Mouse (Mus musculus): ENCODE results near the gene Cryba4. TPM values are rescaled to one million over a fixed set of nuclear protein-coding genes. Genes with fewer than 3 reads are reported as not detected.

Cryba4 gene
- polyA plus RNA-seq, 1 experiment from 2014 or later, result 1.3 TPM

DNA sequence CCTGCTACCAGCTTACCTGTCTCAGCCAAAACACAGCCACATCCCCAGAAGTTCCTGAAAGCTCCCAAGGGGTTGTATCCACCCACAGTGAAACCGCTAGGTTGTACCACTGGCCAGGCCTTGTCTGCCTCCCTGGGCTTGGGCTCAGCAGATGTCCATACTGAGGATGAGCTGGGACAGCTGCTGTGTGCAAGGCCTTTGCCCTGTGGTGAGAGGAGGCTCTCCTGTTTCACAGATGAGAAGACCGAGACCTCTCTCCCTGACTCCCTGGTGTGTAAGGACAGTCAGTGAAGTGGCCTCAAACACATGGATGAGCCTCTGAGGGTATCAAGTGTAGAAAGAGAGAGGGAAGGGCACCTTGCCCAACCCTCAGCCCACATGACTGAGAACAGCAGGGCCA, 35.3 kb upstream of the Cryba4 start:
- Histone ChIP-seq H3K27ac (ENCODE audit: low read depth, low read length) (no peak overlapping the region), H3K4me1 (ENCODE audit: control insufficient read depth, insufficient read depth, low read depth, low read length) (no peaks in the 10 kb centered on the region)
- 95% methylated on average over 2 of the region's 2 CpGs for WGBS

DNA sequence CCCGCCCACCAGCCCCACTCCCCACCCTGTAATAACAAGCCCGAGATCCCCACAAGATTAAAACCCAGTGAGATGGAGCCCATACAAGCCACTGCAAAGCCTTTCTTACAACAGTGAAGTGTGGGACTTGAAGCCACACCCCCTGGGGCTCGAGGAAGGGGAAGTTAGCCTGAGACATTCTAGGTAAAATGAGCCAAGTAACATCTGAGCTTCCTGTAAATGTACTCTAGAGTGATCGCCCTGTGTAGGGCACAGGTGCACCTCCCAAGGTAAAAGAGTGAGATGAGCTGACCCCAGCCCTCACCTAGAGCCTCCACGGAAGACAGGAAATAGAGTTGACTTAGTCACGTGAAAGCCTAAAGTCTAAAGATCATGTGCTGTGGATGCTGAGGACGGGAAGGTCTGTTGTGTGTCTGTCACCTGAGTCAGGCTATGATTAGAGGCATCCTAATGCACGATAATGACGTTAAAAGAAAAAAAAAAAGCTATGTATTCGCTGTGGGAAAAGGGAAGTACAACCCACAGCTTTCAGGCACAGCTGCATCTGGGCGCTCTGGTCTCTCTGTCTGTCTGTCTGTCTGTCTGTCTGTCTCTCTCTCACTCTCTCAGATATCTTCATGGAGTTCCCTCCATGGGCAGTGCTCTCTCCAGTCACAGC, 34.8 kb upstream of the Cryba4 start:
- no peak overlapping the region for H3K4me2 ChIP-seq (ENCODE audit: low read length)
- no peak overlapping the region for H3K9ac ChIP-seq (ENCODE audit: low read depth, low read length)
- H3K4me3 ChIP-seq (ENCODE audit: low read length), result no peak overlapping the region
- H3K27ac ChIP-seq (ENCODE audit: low read depth, low read length), result no peak overlapping the region
- no peaks in the 10 kb centered on the region for H3K9me3 ChIP-seq (ENCODE audit: control insufficient read depth, low read length)
- no peaks in the 10 kb centered on the region for H3K27me3 ChIP-seq (replicated peaks; ENCODE audit: control insufficient read depth, insufficient read depth, low read length)
- ATAC-seq, result no peak
- WGBS, result 86% methylated on average over 11 of the region's 11 CpGs
- no peaks in the 10 kb centered on the region for H3K36me3 ChIP-seq (ENCODE audit: control insufficient read depth, insufficient read depth, low read length)
- 0 out of 2 replicates have a peak, but pooled peaks cover 2% of the 10 kb centered on the region for H3K4me1 ChIP-seq (ENCODE audit: control insufficient read depth, insufficient read depth, low read depth, low read length)

More for the DNA sequence above, 35.3 kb upstream of the Cryba4 start:
- no peak for ATAC-seq
- Histone ChIP-seq H3K9me3 (ENCODE audit: control insufficient read depth, low read length) (no peaks in the 10 kb centered on the region), H3K36me3 (ENCODE audit: control insufficient read depth, insufficient read depth, low read length) (no peaks in the 10 kb centered on the region), H3K27me3 (replicated peaks; ENCODE audit: control insufficient read depth, insufficient read depth, low read length) (no peaks in the 10 kb centered on the region), H3K4me3 (ENCODE audit: low read length) (no peak overlapping the region), H3K4me2 (ENCODE audit: low read length) (no peak overlapping the region), H3K9ac (ENCODE audit: low read depth, low read length) (no peak overlapping the region)

DNA sequence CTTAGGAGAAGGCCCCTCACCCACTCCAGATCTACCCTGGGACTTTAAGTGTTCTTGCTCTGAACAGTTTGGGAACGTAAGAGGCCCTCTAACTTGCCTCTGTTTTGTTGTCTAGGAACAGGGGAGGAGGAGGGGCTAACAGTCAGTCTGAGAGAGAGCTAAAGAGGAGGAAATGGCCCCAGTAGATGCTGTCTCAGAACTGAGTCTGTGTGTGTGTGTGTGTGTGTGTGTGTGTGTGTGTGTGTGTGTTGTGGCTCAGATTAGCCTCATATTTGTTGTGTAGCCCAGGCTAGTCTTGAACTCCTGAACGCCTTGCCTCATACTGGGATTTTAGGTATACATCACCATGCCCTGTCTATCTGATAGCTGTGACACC, 34.3 kb upstream of the Cryba4 start:
- Histone ChIP-seq H3K9ac (ENCODE audit: low read depth, low read length) (no peak overlapping the region), H3K27ac (ENCODE audit: low read depth, low read length) (no peak overlapping the region), H3K9me3 (ENCODE audit: control insufficient read depth, low read length) (no peaks in the 10 kb centered on the region), H3K4me2 (ENCODE audit: low read length) (no peak overlapping the region), H3K36me3 (ENCODE audit: control insufficient read depth, insufficient read depth, low read length) (no peaks in the 10 kb centered on the region), H3K27me3 (replicated peaks; ENCODE audit: control insufficient read depth, insufficient read depth, low read length) (no peaks in the 10 kb centered on the region), H3K4me3 (ENCODE audit: low read length) (no peak overlapping the region), H3K4me1 (ENCODE audit: control insufficient read depth, insufficient read depth, low read depth, low read length) (0 out of 2 replicates have a peak, but pooled peaks cover 2% of the 10 kb centered on the region)
- 86% methylated on average over 2 of the region's 2 CpGs for whole genome bisulfite sequencing
- ATAC-seq, result no peak

DNA sequence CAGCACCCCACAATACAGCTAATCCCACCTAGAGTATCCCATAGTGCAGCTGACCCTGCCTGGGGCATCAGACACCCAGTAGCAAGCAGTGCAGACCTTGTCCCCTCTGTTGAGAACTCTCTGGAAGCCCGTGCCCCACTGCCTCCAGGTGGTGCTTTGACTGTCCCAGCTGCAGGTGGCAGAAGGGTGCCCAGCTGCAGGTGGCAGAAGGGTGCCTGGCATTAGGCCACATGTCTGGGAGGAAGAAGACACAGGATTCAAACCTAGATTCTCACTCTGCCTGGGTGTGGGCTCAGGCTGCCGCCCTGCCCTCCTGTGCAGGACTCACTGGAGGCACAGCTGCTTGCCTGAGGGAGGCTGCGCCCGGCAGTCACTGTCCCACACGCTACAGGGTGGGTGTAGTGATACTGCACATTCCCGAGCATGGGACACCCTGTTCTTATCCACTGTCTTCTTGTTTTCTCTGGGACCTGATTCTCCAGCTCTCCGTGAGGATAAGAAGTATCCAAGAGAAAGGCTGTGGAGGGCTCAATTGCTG, 33.3 kb upstream of the Cryba4 start:
- no peak overlapping the region for H3K9ac ChIP-seq (ENCODE audit: low read depth, low read length)
- no peak for ATAC-seq
- H3K9me3 ChIP-seq (ENCODE audit: control insufficient read depth, low read length), result no peaks in the 10 kb centered on the region
- H3K4me2 ChIP-seq (ENCODE audit: low read length), result no peak overlapping the region
- H3K4me1 ChIP-seq (ENCODE audit: control insufficient read depth, insufficient read depth, low read depth, low read length), result 0 out of 2 replicates have a peak, but pooled peaks cover 2% of the 10 kb centered on the region
- WGBS, result 90% methylated on average over 7 of the region's 7 CpGs
- H3K27me3 ChIP-seq (replicated peaks; ENCODE audit: control insufficient read depth, insufficient read depth, low read length), result no peaks in the 10 kb centered on the region
- no peaks in the 10 kb centered on the region for H3K36me3 ChIP-seq (ENCODE audit: control insufficient read depth, insufficient read depth, low read length)
- no peak overlapping the region for H3K4me3 ChIP-seq (ENCODE audit: low read length)
- H3K27ac ChIP-seq (ENCODE audit: low read depth, low read length), result no peak overlapping the region

DNA sequence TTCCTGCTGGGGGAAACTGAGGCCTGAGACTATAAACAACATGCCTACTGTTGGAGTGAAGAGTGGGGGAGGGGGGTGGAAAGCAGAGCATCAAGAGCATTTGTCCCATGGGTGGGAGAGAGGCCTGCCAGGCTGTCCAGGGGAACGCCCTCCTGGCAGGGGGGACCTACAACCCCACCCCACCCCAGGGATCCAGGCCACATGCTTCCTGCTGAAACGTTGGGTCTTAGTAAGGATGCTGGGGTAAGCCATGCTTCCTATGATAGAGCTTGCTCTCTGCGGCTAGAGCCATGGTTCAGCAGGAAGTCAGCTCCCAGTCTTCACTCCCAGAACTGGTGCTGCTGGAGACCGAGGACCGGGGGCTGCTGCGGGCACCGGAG, 31.9 kb upstream of the Cryba4 start:
- no peak for ATAC-seq
- WGBS, result 80% methylated on average over 7 of the region's 7 CpGs
- no peak overlapping the region for H3K9ac ChIP-seq (ENCODE audit: low read depth, low read length)
- H3K27ac ChIP-seq (ENCODE audit: low read depth, low read length), result no peak overlapping the region
- no peaks in the 10 kb centered on the region for H3K36me3 ChIP-seq (ENCODE audit: control insufficient read depth, insufficient read depth, low read length)
- no peaks in the 10 kb centered on the region for H3K9me3 ChIP-seq (ENCODE audit: control insufficient read depth, low read length)
- H3K27me3 ChIP-seq (replicated peaks; ENCODE audit: control insufficient read depth, insufficient read depth, low read length), result no peaks in the 10 kb centered on the region
- H3K4me3 ChIP-seq (ENCODE audit: low read length), result no peak overlapping the region
- H3K4me2 ChIP-seq (ENCODE audit: low read length), result no peak overlapping the region
- peaks cover 6% of the 10 kb centered on the region; the same call in 1 of the 2 replicates for H3K4me1 ChIP-seq (ENCODE audit: control insufficient read depth, insufficient read depth, low read depth, low read length)

DNA sequence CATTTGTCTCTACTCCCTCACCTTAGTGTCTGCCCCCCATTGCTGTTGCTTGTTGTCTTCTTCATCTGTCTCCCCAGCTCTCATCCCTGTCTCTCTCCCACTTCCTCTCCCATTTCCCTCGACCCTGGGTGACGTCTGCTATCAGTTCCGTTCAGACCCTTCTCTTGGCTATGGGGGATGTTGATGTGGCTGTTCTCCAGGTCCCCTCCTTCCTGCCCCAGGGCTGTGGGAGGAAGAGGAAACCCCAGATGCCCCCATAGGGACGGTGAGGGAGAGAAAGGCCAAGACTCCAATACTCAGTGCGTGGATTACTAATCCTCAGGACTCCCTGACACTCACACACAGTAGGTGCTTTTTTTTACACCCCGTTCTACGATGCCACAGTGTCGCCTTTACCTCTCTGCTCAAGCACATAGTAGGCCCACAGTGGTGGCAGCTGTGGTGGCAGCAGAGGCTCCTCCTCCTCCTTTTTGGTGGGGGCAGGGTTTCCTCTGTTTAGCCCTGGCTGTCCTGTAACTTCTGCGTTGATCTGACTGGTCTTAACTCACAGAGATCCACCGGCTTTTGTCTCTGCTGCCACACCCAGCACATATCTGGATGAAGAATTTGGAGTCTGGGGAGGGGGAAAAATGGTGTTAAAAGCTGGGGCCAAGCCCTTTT, 31.4 kb upstream of the Cryba4 start:
- no peaks in the 10 kb centered on the region for H3K9me3 ChIP-seq (ENCODE audit: control insufficient read depth, low read length)
- H3K36me3 ChIP-seq (ENCODE audit: control insufficient read depth, insufficient read depth, low read length), result no peaks in the 10 kb centered on the region
- no peak overlapping the region for H3K4me2 ChIP-seq (ENCODE audit: low read length)
- H3K4me1 ChIP-seq (ENCODE audit: control insufficient read depth, insufficient read depth, low read depth, low read length), result peaks cover 6% of the 10 kb centered on the region; the same call in 1 of the 2 replicates
- ATAC-seq, result no peak
- H3K9ac ChIP-seq (ENCODE audit: low read depth, low read length), result no peak overlapping the region
- no peaks in the 10 kb centered on the region for H3K27me3 ChIP-seq (replicated peaks; ENCODE audit: control insufficient read depth, insufficient read depth, low read length)
- WGBS, result 74% methylated on average over 10 of the region's 10 CpGs
- H3K4me3 ChIP-seq (ENCODE audit: low read length), result no peak overlapping the region
- H3K27ac ChIP-seq (ENCODE audit: low read depth, low read length), result no peak overlapping the region

DNA sequence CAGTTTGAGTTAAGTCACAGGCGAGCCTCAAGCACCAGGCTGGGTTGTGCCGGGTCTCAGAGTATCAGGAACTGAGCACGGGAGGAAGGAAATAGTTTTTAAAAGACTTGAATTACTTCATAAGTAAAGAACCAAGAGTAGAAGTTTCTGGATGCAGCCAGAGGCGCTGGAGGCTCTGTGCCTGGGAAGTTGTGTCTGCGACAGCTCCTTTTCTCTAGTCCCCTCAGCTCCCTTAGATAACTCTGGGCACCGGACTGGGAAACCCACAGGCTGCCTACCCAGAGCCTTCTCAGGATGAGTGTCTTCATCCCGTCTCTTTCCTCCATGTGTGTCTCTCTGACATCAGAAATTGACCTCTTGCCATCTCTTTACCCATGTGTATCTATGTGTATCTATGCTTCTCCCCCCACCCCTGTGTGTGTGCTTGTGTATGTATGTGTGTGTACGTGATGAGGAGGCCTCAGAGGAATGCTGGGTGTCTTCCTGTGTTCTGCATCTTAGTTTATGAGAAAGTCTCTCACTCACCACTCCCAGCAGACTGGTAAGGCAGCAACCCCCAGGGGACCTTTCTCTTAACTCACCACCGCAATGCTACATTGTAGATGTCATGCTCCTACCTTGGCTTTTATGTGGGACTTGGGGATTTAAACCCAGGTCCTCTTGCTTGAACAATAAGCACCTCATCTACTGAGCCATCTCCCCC, 30.6 kb upstream of the Cryba4 start:
- Histone ChIP-seq H3K4me3 (ENCODE audit: low read length) (no peak overlapping the region), H3K27ac (ENCODE audit: low read depth, low read length) (no peak overlapping the region), H3K9me3 (ENCODE audit: control insufficient read depth, low read length) (no peaks in the 10 kb centered on the region), H3K36me3 (ENCODE audit: control insufficient read depth, insufficient read depth, low read length) (no peaks in the 10 kb centered on the region), H3K9ac (ENCODE audit: low read depth, low read length) (no peak overlapping the region), H3K4me2 (ENCODE audit: low read length) (no peak overlapping the region), H3K27me3 (replicated peaks; ENCODE audit: control insufficient read depth, insufficient read depth, low read length) (no peaks in the 10 kb centered on the region), H3K4me1 (ENCODE audit: control insufficient read depth, insufficient read depth, low read depth, low read length) (peaks cover 9% of the 10 kb centered on the region; the same call in 1 of the 2 replicates)
- 80% methylated on average over 9 of the region's 9 CpGs for WGBS
- ATAC-seq, result no peak

DNA sequence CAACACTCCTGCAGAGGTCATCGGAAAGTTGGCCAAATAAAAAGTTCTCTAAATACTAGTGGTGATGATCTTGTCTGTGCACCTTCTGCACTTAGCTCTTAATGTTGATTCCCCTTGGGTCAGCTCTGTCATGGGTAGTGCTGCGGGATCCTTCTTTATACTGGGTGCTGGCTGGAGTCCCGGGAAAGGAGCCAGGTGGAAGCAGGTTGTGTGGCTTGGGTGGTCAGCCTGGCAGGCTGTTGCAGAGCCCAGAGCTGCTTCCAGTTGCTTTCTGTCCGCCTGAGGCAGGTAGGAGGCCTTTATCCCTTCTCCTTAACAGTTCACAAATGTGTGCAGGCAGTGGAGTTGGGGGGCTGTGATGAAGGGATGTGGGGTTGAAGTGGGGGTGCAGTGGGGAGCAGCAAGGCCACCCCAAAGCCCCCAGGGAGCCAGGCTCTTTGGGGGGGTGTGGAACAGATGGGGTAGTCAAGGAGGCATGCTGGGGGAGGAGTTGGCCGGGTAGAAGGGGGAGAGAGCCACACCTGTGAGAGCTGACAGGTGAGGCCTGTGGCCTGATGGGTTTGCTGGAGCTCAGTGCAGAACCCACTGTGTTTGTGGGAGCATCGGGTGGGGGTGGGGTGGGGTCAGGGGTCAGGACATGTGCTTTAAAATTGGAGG, 29.9 kb upstream of the Cryba4 start:
- H3K27me3 ChIP-seq (replicated peaks; ENCODE audit: control insufficient read depth, insufficient read depth, low read length), result no peaks in the 10 kb centered on the region
- WGBS, result 74% methylated on average over 6 of the region's 6 CpGs
- H3K4me3 ChIP-seq (ENCODE audit: low read length), result no peak overlapping the region
- H3K27ac ChIP-seq (ENCODE audit: low read depth, low read length), result no peak overlapping the region
- H3K4me2 ChIP-seq (ENCODE audit: low read length), result no peak overlapping the region
- ATAC-seq, result no peak
- H3K9ac ChIP-seq (ENCODE audit: low read depth, low read length), result 0 out of 2 replicates have a peak overlapping the region, but pooled peaks have one; percentile 11
- H3K9me3 ChIP-seq (ENCODE audit: control insufficient read depth, low read length), result no peaks in the 10 kb centered on the region
- H3K36me3 ChIP-seq (ENCODE audit: control insufficient read depth, insufficient read depth, low read length), result no peaks in the 10 kb centered on the region
- peaks cover 13% of the 10 kb centered on the region for H3K4me1 ChIP-seq (ENCODE audit: control insufficient read depth, insufficient read depth, low read depth, low read length)

DNA sequence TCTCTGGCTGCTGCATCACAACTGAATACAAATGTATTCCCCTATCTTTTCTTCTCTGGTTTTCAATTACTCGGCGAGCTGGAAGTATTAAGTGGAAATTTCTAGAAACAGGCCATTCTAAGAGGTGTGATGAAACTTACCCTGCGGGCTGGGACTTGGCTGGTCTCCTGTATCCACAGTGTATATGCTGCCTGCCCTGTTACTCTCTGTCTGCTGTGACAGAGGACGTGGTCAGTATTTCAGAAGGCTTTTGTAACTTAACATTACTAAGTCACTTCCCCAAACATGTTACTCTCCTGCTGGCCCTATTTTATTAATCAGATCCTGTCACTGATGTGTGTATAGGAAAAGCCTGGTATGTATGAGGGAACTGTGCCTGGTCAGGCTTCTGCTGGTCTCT, 29.4 kb upstream of the Cryba4 start:
- Histone ChIP-seq H3K9ac (ENCODE audit: low read depth, low read length) (no peak overlapping the region), H3K27me3 (replicated peaks; ENCODE audit: control insufficient read depth, insufficient read depth, low read length) (no peaks in the 10 kb centered on the region), H3K4me2 (ENCODE audit: low read length) (no peak overlapping the region), H3K36me3 (ENCODE audit: control insufficient read depth, insufficient read depth, low read length) (no peaks in the 10 kb centered on the region), H3K4me1 (ENCODE audit: control insufficient read depth, insufficient read depth, low read depth, low read length) (peaks cover 15% of the 10 kb centered on the region), H3K4me3 (ENCODE audit: low read length) (no peak overlapping the region), H3K9me3 (ENCODE audit: control insufficient read depth, low read length) (no peaks in the 10 kb centered on the region), H3K27ac (ENCODE audit: low read depth, low read length) (no peak overlapping the region)
- 83% methylated on average over 4 of the region's 4 CpGs for WGBS
- no peak for ATAC-seq

All from hindbrain, embryonic 16.5 days (tissue).